Mouse (Mus musculus) kidney, adult 10 weeks (tissue): Measurements from ENCODE around the gene Cstf2. TPM values are rescaled to one million over a fixed set of nuclear protein-coding genes. Genes with fewer than 3 reads are reported as not detected.

Experiments
- polyA plus RNA-seq: library from polyadenylated mRNA; stranded (reverse); fragments of 350-450 nt; fragmentation: Illumina TruSeq; extraction: RNeasy Lipid Tissue Mini Kit (QIAGEN cat#74804); gene quantifications from one replicate; pipeline ENCODE4 v1.2.3, GENCODE M21; 2014; ENCODE audit warnings: low read depth, low replicate concordance

Cstf2 gene
- 43.6 TPM for polyA plus RNA-seq

GRCm38 (mm10) chrX:134058987-134059712, at the start of gene Cstf2:
Cstf2 (plus strand) TSS chrX:134059187.

Other genes starting within 250 kb of the Cstf2 start
- gene Tnmd, start 208.2 kb upstream of the Cstf2 start, polyA plus RNA-seq, result not detected
- gene Tspan6, start 160.8 kb upstream of the Cstf2 start, polyA plus RNA-seq, result 36.1 TPM
- gene Srpx2, start 150.8 kb upstream of the Cstf2 start, polyA plus RNA-seq, result 4.1 TPM
- gene Sytl4, start 77.4 kb upstream of the Cstf2 start, polyA plus RNA-seq, result 10.2 TPM
- 0.57 TPM for gene Xkrx, start 102.9 kb downstream of the Cstf2 start, polyA plus RNA-seq
- not detected for gene Arl13a, start 128.3 kb downstream of the Cstf2 start, polyA plus RNA-seq
- not detected for gene Nox1, start 162.8 kb downstream of the Cstf2 start, polyA plus RNA-seq
- gene Trmt2b, start 217.8 kb downstream of the Cstf2 start, polyA plus RNA-seq, result 58.5 TPM
- 29.2 TPM for gene Tmem35a, start 236.0 kb downstream of the Cstf2 start, polyA plus RNA-seq
- gene Cenpi, start 248.9 kb downstream of the Cstf2 start, polyA plus RNA-seq, result 0.69 TPM